Mouse (Mus musculus): ENCODE data around the gene Elmo2.

- TF ChIP-seq CTCF (IDR thresholded peaks at IDR 0.05; ENCODE audit: borderline replicate concordance, control insufficient read depth, extremely low read depth, insufficient read depth, low read length, poor library complexity) (no peak), POLR2A (IDR thresholded peaks at IDR 0.05; ENCODE audit: control insufficient read depth, extremely low read depth, insufficient read depth, low read length, poor library complexity) (no peak)
Measured at GRCm38 (mm10) chr2:165285621-165286020, 40.7 kb downstream of the Elmo2 start.

Measured in thymus, adult 2 months (tissue).